Mouse (Mus musculus): ENCODE results near the gene Il1rap. TPM values are rescaled to one million over a fixed set of nuclear protein-coding genes. Genes with fewer than 3 reads are reported as not detected.

Gene Il1rap
- total and polyA plus RNA-seq, 3 experiments = 5.4 to 5.9 TPM; not detected in 1

GRCm38 (mm10) chr16:26700440-26701103, 119.1 kb downstream of the Il1rap start:
- Histone ChIP-seq H3K27me3 (ENCODE audit: control insufficient read depth in 1 of 2, insufficient read depth in 2 of 2, low read length in 2 of 2) (no peaks in the 10 kb centered on the region), H3K9ac (ENCODE audit: control insufficient read depth, low read depth, low read length, poor library complexity, severe bottlenecking) (no peak overlapping the region), H3K79me2 (ENCODE audit: control insufficient read depth, insufficient read depth, low read length, poor library complexity) (no peaks in the 10 kb centered on the region), H3K9me3 (replicated peaks; ENCODE audit: insufficient read depth, low read length) (no peaks in the 10 kb centered on the region), H3K4me1 (ENCODE audit: control insufficient read depth in 1 of 2, insufficient read depth in 2 of 2, low read length in 2 of 2) (no peaks in the 10 kb centered on the region), H3K36me3 (ENCODE audit: control insufficient read depth in 1 of 2, insufficient read depth in 2 of 2, low read length in 2 of 2) (no peaks in the 10 kb centered on the region), H3K4me3 (ENCODE audit: control insufficient read depth in 1 of 2, insufficient read depth in 1 of 2, low read depth in 2 of 2, low read length in 2 of 2) (no peak overlapping the region), H3K27ac (ENCODE audit: control insufficient read depth, low read depth, low read length) (no peak overlapping the region)
- TF ChIP-seq USF1 (IDR thresholded peaks at IDR 0.05; ENCODE audit: low read depth, low read length) (no peak), NELFE (IDR thresholded peaks at IDR 0.05; ENCODE audit: low read depth, low read length) (no peak), RCOR1 (IDR thresholded peaks at IDR 0.05; ENCODE audit: low read depth, low read length) (no peak), NRF1 (IDR thresholded peaks at IDR 0.05; ENCODE audit: insufficient read depth, low read depth, low read length, poor library complexity, severe bottlenecking) (no peak), USF2 (IDR thresholded peaks at IDR 0.05; ENCODE audit: borderline replicate concordance in 1 of 2, insufficient read depth in 1 of 2, low read depth in 1 of 2, low read length in 2 of 2) (no peak), POLR2AphosphoS2 (IDR thresholded peaks at IDR 0.05; ENCODE audit: low read length) (no peak), CTCF (IDR thresholded peaks at IDR 0.05 in 2 of 3, conservative IDR thresholded peaks at IDR 0.05 in 1 of 3; ENCODE audit: control insufficient read depth in 1 of 3, insufficient read depth in 1 of 3, low read depth in 2 of 3, low read length in 3 of 3, poor library complexity in 1 of 3, severe bottlenecking in 1 of 3) (no peak), ELF1 (IDR thresholded peaks at IDR 0.05; ENCODE audit: low read depth, low read length) (no peak), TAL1 (IDR thresholded peaks at IDR 0.05; ENCODE audit: low read length) (no peak), MAFK (IDR thresholded peaks at IDR 0.05; ENCODE audit: borderline replicate concordance, low read depth, low read length) (no peak), GABPA (IDR thresholded peaks at IDR 0.05; ENCODE audit: low read depth, low read length) (no peak), KAT2A (conservative IDR thresholded peaks at IDR 0.05; ENCODE audit: low read depth, low read length) (no peak), TCF12 (IDR thresholded peaks at IDR 0.05; ENCODE audit: low read depth, low read length) (no peak), EP300 (IDR thresholded peaks at IDR 0.05; ENCODE audit: low read depth in 1 of 2, low read length in 2 of 2) (no peak), MYC (IDR thresholded peaks at IDR 0.05; ENCODE audit: low read depth, low read length) (no peak), SMC3 (IDR thresholded peaks at IDR 0.05; ENCODE audit: low read depth, low read length) (no peak)
- no peak for DNase-seq (ENCODE audit: low read depth, low spot score)

GRCm38 (mm10) chr16:26705658-26706371, 124.3 kb downstream of the Il1rap start:
- Histone ChIP-seq H3K4me3 (ENCODE audit: control insufficient read depth in 1 of 2, insufficient read depth in 1 of 2, low read depth in 2 of 2, low read length in 2 of 2) (no peak overlapping the region), H3K27ac (ENCODE audit: control insufficient read depth, low read depth, low read length) (no peak overlapping the region), H3K9me3 (replicated peaks; ENCODE audit: insufficient read depth, low read length) (no peaks in the 10 kb centered on the region), H3K36me3 (ENCODE audit: control insufficient read depth in 1 of 2, insufficient read depth in 2 of 2, low read length in 2 of 2) (no peaks in the 10 kb centered on the region), H3K79me2 (ENCODE audit: control insufficient read depth, insufficient read depth, low read length, poor library complexity) (no peaks in the 10 kb centered on the region), H3K27me3 (ENCODE audit: control insufficient read depth in 1 of 2, insufficient read depth in 2 of 2, low read length in 2 of 2) (no peaks in the 10 kb centered on the region), H3K4me1 (ENCODE audit: control insufficient read depth in 1 of 2, insufficient read depth in 2 of 2, low read length in 2 of 2) (no peaks in the 10 kb centered on the region), H3K9ac (ENCODE audit: control insufficient read depth, low read depth, low read length, poor library complexity, severe bottlenecking) (no peak overlapping the region)
- DNase-seq (ENCODE audit: low read depth, low spot score) = no peak
- TF ChIP-seq NELFE (IDR thresholded peaks at IDR 0.05; ENCODE audit: low read depth, low read length) (no peak), NRF1 (IDR thresholded peaks at IDR 0.05; ENCODE audit: insufficient read depth, low read depth, low read length, poor library complexity, severe bottlenecking) (no peak), MYC (IDR thresholded peaks at IDR 0.05; ENCODE audit: low read depth, low read length) (no peak), USF2 (IDR thresholded peaks at IDR 0.05; ENCODE audit: borderline replicate concordance in 1 of 2, insufficient read depth in 1 of 2, low read depth in 1 of 2, low read length in 2 of 2) (no peak), MXI1 (IDR thresholded peaks at IDR 0.05; ENCODE audit: low read depth, low read length) (no peak), RCOR1 (IDR thresholded peaks at IDR 0.05; ENCODE audit: low read depth, low read length) (no peak), ZKSCAN1 (IDR thresholded peaks at IDR 0.05; ENCODE audit: low read depth, low read length) (no peak), GABPA (IDR thresholded peaks at IDR 0.05; ENCODE audit: low read depth, low read length) (no peak), RAD21 (IDR thresholded peaks at IDR 0.05; ENCODE audit: low read depth, low read length) (no peak)

Measured in MEL (cell line).